Mouse (Mus musculus) kidney, embryonic 15.5 days (tissue): Measurements from ENCODE around the gene Erc2. TPM values are rescaled to one million over a fixed set of nuclear protein-coding genes. Genes with fewer than 3 reads are reported as not detected.

Source experiments
- polyA plus RNA-seq: library from polyadenylated mRNA; unstranded; fragments of >200 nt; fragmentation: Nextera tagmentation; extraction: Ambion mirVana; gene quantifications from 2 replicates; pipeline ENCODE4 v1.2.1, GENCODE M21; 2015

Erc2 gene
- polyA plus RNA-seq, 1 experiment from 2014 or later = 7.0 TPM

Other genes with a start within 250 kb of the Erc2 start
- gene Fam208a, start 193.6 kb upstream of the Erc2 start, polyA plus RNA-seq = 12.4 and 15.4 TPM in 2 replicates
- 10.1 and 11.7 TPM in 2 replicates for gene Ccdc66, start 114.0 kb upstream of the Erc2 start, polyA plus RNA-seq